Mouse (Mus musculus) stomach, embryonic 16.5 days (tissue): Measurements from ENCODE around the gene Ercc8. TPM values are rescaled to one million over a fixed set of nuclear protein-coding genes. Genes with fewer than 3 reads are reported as not detected.
A peak's percentile ranks its signal among the peaks of the same experiment; 100 is the strongest.

Experiments used
- ATAC-seq: fragments of 200-750 bp; cut with Nextera tagmentation; 2 replicates; pipeline ENCODE4 v1.8.0; 2017; ENCODE audit warnings: moderate number of reproducible peaks, moderate TSS enrichment; ENCODE audit not compliant: insufficient read depth, low FRiP score
- H3K27ac ChIP-seq: fragments of 300-500 bp; sonication (generic); 2 replicates; pipeline ENCODE4 v1.5.1; 2014; ENCODE audit warnings: low read length
- H3K27me3 ChIP-seq: fragments of 300-500 bp; sonication (generic); 2 replicates; pipeline ENCODE4 v1.6.1; 2014; ENCODE audit warnings: low read length, control low read depth, mixed read lengths; ENCODE audit not compliant: control insufficient read depth, insufficient read depth
- H3K36me3 ChIP-seq: fragments of 300-500 bp; sonication (generic); 2 replicates; pipeline ENCODE4 v1.6.1; 2014; ENCODE audit warnings: low read length; ENCODE audit not compliant: control insufficient read depth, insufficient read depth
- H3K4me1 ChIP-seq: fragments of 300-500 bp; sonication (generic); 2 replicates; pipeline ENCODE4 v1.6.1; 2014; ENCODE audit warnings: low read length, control low read depth, mixed read lengths; ENCODE audit not compliant: control insufficient read depth, insufficient read depth
- H3K4me2 ChIP-seq: fragments of 300-500 bp; sonication (generic); 2 replicates; pipeline ENCODE4 v1.6.1; 2014; ENCODE audit warnings: low read depth, low read length, mixed read lengths
- H3K4me3 ChIP-seq: fragments of 300-500 bp; sonication (generic); replicated peaks from 2 replicates; pipeline ENCODE4 v1.5.1; 2014; ENCODE audit warnings: mild to moderate bottlenecking, low read length
- H3K9ac ChIP-seq: fragments of 300-500 bp; sonication (generic); 2 replicates; pipeline ENCODE4 v1.6.1; 2014; ENCODE audit warnings: low read length
- H3K9me3 ChIP-seq: fragments of 300-500 bp; sonication (generic); replicated peaks from 2 replicates; pipeline ENCODE4 v1.6.1; 2016; ENCODE audit warnings: low read length, control low read depth; ENCODE audit not compliant: control insufficient read depth
- WGBS: fragments of 180-500 bp; shearing (Covaris S2); extraction: QIAGEN DNeasy Blood & Tissue Kit; methylation state at CpG from one replicate; pipeline ENCODE4 v1.1.7; 2014; 5-methylcytosine and 5-hydroxymethylcytosine counted together
- polyA plus RNA-seq: library from polyadenylated mRNA; unstranded; fragments of >200 nt; fragmentation: Nextera tagmentation; extraction: Ambion mirVana; gene quantifications from 2 replicates; pipeline ENCODE4 v1.2.1, GENCODE M21; 2015

Ercc8 gene
- polyA plus RNA-seq, 1 experiment from 2014 or later = 15.9 TPM

DNA sequence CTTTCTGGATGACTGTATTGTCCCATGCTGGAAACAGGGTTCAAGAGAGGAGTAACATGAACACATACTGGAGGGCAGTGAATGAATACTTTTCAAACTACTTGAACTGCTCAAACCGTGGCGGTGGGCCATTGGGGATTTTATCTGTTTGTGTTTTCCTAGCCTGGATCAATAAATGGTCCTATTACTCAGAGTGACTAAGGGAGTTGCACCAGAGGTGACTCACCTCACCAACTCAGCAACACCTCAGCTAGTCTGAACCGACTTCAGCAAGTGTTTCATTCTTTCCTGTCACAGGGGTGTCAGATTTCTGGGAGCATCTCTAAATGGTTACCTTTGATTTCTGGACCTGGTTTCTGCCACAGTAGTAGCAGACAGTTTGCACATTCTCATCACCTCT is 70.7 kb downstream of the Ercc8 start:
- Histone ChIP-seq H3K9ac (no peak overlapping the region), H3K4me2 (peak overlapping the region; percentile 19; the same call in 1 of the 2 replicates), H3K27me3 (no peaks in the 10 kb centered on the region), H3K4me1 (no peaks in the 10 kb centered on the region; the same call in 1 of the 2 replicates), H3K36me3 (no peaks in the 10 kb centered on the region), H3K9me3 (no peaks in the 10 kb centered on the region), H3K27ac (peak overlapping the region; percentile 66), H3K4me3 (no peak overlapping the region)
- 55% methylated on average over 3 of the region's 3 CpGs for WGBS
- ATAC-seq = peak; percentile 70; the same call in 1 of the 2 replicates

DNA sequence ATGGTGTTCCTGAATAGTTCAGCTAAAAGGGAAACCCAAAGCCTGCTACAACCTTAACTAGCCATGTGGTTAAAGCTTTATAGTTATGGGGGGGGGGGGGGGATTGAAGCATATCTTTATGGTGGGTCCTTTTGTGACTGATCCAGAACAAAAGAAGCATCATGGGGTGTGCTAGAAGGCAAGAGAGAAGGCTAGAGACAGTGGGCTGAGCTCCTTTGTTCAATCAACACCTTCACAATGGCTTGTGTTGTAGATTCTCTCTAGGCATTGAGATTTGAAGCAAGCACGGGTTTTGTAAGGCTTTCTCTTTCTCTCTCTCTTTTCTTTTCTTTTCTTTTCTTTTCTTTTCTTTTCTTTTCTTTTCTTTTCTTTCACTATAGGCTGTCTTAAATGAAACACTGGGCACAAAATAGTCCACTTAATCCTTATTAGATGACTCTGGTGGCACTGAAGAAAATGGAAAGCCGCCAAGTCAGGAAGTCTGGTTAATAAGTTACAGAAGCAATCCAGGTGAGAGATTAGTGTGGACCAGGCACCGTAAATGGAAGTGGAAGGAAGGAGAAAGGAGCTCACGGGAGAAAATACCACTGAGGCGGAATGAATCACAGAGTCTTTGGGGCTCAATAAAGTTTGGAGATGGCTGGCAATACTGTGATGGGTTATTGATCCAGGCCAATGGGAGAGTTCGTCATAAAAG is 71.3 kb downstream of the Ercc8 start:
- peak overlapping the region; percentile 19 for H3K4me2 ChIP-seq

GRCm38 (mm10) chr13:108240012-108240411 is 81.5 kb downstream of the Ercc8 start:
- Histone ChIP-seq H3K4me1 (no peaks in the 10 kb centered on the region), H3K4me3 (no peak overlapping the region), H3K9ac (no peak overlapping the region), H3K27me3 (no peaks in the 10 kb centered on the region), H3K4me2 (no peak overlapping the region), H3K36me3 (no peaks in the 10 kb centered on the region), H3K9me3 (no peaks in the 10 kb centered on the region), H3K27ac (no peak overlapping the region)
- WGBS = 35% methylated on average over 4 of the region's 4 CpGs
- ATAC-seq = no peak

More for the DNA sequence above, 71.3 kb downstream of the Ercc8 start:
- WGBS = 57% methylated on average over 6 of the region's 6 CpGs
- peak overlapping the region; percentile 66 for H3K27ac ChIP-seq
- H3K4me3 ChIP-seq = no peak overlapping the region
- ATAC-seq = peak; percentile 68; the same call in 1 of the 2 replicates
- no peaks in the 10 kb centered on the region for H3K9me3 ChIP-seq
- no peaks in the 10 kb centered on the region for H3K27me3 ChIP-seq
- no peaks in the 10 kb centered on the region for H3K36me3 ChIP-seq
- H3K4me1 ChIP-seq = no peaks in the 10 kb centered on the region; the same call in 1 of the 2 replicates
- no peak overlapping the region for H3K9ac ChIP-seq

GRCm38 (mm10) chr13:108241715-108242114 is 83.2 kb downstream of the Ercc8 start:
- H3K4me1 ChIP-seq = no peaks in the 10 kb centered on the region
- no peak overlapping the region for H3K9ac ChIP-seq
- H3K4me3 ChIP-seq = no peak overlapping the region
- H3K9me3 ChIP-seq = no peaks in the 10 kb centered on the region
- H3K27me3 ChIP-seq = no peaks in the 10 kb centered on the region
- no peak for ATAC-seq
- H3K4me2 ChIP-seq = no peak overlapping the region
- no peaks in the 10 kb centered on the region for H3K36me3 ChIP-seq
- WGBS = 79% methylated on average over 5 of the region's 5 CpGs
- no peak overlapping the region for H3K27ac ChIP-seq

Other genes with a start within 250 kb of the Ercc8 start
- gene Smim15, start 114.3 kb upstream of the Ercc8 start, polyA plus RNA-seq = 64.4 and 69.3 TPM in 2 replicates
- gene Ndufaf2, start 108 bp upstream of the Ercc8 start, polyA plus RNA-seq = 56.9 and 57.1 TPM in 2 replicates
- gene Elovl7, start 55.7 kb downstream of the Ercc8 start, polyA plus RNA-seq = 28.4 and 38.5 TPM in 2 replicates
- gene Depdc1b, start 157.6 kb downstream of the Ercc8 start, polyA plus RNA-seq = 6.8 and 8.2 TPM in 2 replicates